Mouse (Mus musculus) E14TG2a.4 (cell line): Measurements from ENCODE around the gene Axl.

Experiments
- H3K27me3 ChIP-seq: 2 replicates; pipeline ENCODE4 v1.6.1; 2014; ENCODE audit warnings: low read length, control low read depth; ENCODE audit not compliant: insufficient read depth
- H3K36me3 ChIP-seq: 2 replicates; pipeline ENCODE4 v1.6.1; 2014; ENCODE audit warnings: low read length, control low read depth; ENCODE audit not compliant: insufficient read depth
- H3K4me1 ChIP-seq: replicated peaks from 2 replicates; pipeline ENCODE4 v1.6.1; 2014; ENCODE audit warnings: low read depth, low read length, control low read depth
- H3K4me3 ChIP-seq: replicated peaks from 2 replicates; pipeline ENCODE4 v1.5.1; 2014; ENCODE audit warnings: mild to moderate bottlenecking, low read length
- H3K9me3 ChIP-seq: 2 replicates; pipeline ENCODE4 v1.6.1; 2014; ENCODE audit warnings: low read length, control low read depth
- CTCF ChIP-seq: conservative IDR thresholded peaks from 2 replicates; pipeline ENCODE4 v1.5.1; 2014; ENCODE audit warnings: low read length
- NANOG ChIP-seq: IDR thresholded peaks from 2 replicates; pipeline ENCODE4 v1.6.1; 2014; ENCODE audit warnings: borderline replicate concordance, low read length, mixed read lengths
- POU5F1 ChIP-seq: IDR thresholded peaks from 2 replicates; pipeline ENCODE4 v1.6.1; 2014; ENCODE audit warnings: low read length, borderline replicate concordance

Gene Axl

GRCm38 (mm10) chr7:25787456-25788219 is 867 bp downstream of the Axl start:
- Histone ChIP-seq H3K27me3 (peaks cover 55% of the 10 kb centered on the region), H3K9me3 (no peaks in the 10 kb centered on the region), H3K36me3 (no peaks in the 10 kb centered on the region), H3K4me1 (peaks cover 19% of the 10 kb centered on the region), H3K4me3 (no peak overlapping the region)
- no peak for TF ChIP-seq CTCF
- no peak for TF ChIP-seq NANOG
- no peak for TF ChIP-seq POU5F1

- Histone ChIP-seq H3K4me1 (peaks cover 25% of the 10 kb centered on the region), H3K27me3 (peaks cover 55% of the 10 kb centered on the region), H3K9me3 (no peaks in the 10 kb centered on the region), H3K36me3 (no peaks in the 10 kb centered on the region), H3K4me3 (no peak overlapping the region)
- TF ChIP-seq POU5F1, result no peak
Observed at GRCm38 (mm10) chr7:25786974-25787373, 1.5 kb downstream of the Axl start.

DNA sequence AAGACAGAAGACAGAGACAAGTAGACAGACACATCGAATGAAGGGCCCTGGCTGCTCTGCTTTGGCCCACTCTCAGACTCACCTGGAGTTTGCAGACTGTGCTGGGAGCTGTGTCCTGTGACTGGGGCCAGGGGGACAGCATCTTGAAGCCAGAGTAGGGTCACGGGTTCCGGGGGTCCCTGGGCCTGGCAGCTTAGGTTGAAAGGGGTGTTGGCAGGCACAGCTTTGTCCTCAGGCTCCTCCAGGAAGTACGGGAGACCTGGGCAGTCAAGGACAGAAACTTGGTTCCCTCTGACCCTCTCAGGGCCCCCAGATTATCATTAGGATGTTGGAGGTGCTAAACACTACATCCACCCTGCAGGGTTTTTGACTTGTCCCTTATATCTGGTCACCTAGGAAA is 2.8 kb downstream of the Axl start:
- Histone ChIP-seq H3K4me3 (no peak overlapping the region), H3K9me3 (no peaks in the 10 kb centered on the region), H3K36me3 (no peaks in the 10 kb centered on the region), H3K4me1 (peaks cover 36% of the 10 kb centered on the region), H3K27me3 (peaks cover 64% of the 10 kb centered on the region)
- TF ChIP-seq NANOG (no peak), CTCF (no peak), POU5F1 (no peak)

DNA sequence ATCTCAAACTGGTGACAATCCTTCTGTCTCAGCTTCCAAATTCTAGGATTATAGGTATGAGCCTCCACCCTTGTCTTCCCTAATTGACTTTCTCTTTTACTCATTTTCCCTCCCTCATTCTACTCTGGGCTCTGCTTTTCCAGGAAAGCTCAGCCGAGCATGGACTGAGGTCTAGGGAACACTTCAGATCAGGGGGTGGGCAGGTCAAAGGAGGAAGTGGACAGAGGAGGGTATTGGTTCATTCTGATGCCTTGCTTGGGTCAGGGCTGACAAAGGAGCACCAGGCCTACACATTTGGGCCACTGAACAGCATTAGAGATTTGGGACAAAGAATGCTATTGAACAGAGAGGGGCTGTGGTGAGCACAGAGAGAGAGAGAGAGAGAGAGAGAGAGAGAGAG is 3.7 kb downstream of the Axl start:
- Histone ChIP-seq H3K9me3 (no peaks in the 10 kb centered on the region), H3K27me3 (peaks cover 62% of the 10 kb centered on the region), H3K4me3 (no peak overlapping the region), H3K36me3 (no peaks in the 10 kb centered on the region), H3K4me1 (peaks cover 46% of the 10 kb centered on the region)
- TF ChIP-seq NANOG (no peak), CTCF (no peak), POU5F1 (no peak)

- H3K36me3 ChIP-seq, result no peaks in the 10 kb centered on the region
- no peak overlapping the region for H3K4me3 ChIP-seq
- peaks cover 52% of the 10 kb centered on the region for H3K4me1 ChIP-seq
- peaks cover 53% of the 10 kb centered on the region for H3K27me3 ChIP-seq
- TF ChIP-seq NANOG, result no peak
- TF ChIP-seq CTCF, result no peak
- no peak for TF ChIP-seq POU5F1
- H3K9me3 ChIP-seq, result no peaks in the 10 kb centered on the region
Observed at GRCm38 (mm10) chr7:25783746-25784145, 4.8 kb downstream of the Axl start.

GRCm38 (mm10) chr7:25782744-25783143 is 5.8 kb downstream of the Axl start:
- Histone ChIP-seq H3K4me3 (no peak overlapping the region), H3K36me3 (no peaks in the 10 kb centered on the region), H3K4me1 (peaks cover 48% of the 10 kb centered on the region), H3K9me3 (peaks cover under 1% of the 10 kb centered on the region; the same call in 1 of the 2 replicates), H3K27me3 (peaks cover 45% of the 10 kb centered on the region)
- TF ChIP-seq CTCF, result no peak
- no peak for TF ChIP-seq POU5F1
- no peak for TF ChIP-seq NANOG

- TF ChIP-seq NANOG (no peak), POU5F1 (no peak), CTCF (no peak)
- H3K27me3 ChIP-seq, result peaks cover 38% of the 10 kb centered on the region
- H3K4me1 ChIP-seq, result peaks cover 48% of the 10 kb centered on the region
- H3K9me3 ChIP-seq, result peaks cover 7% of the 10 kb centered on the region
- H3K4me3 ChIP-seq, result peak overlapping the region; percentile 76
- no peaks in the 10 kb centered on the region for H3K36me3 ChIP-seq
Observed at GRCm38 (mm10) chr7:25781937-25782610, 6.4 kb downstream of the Axl start.

DNA sequence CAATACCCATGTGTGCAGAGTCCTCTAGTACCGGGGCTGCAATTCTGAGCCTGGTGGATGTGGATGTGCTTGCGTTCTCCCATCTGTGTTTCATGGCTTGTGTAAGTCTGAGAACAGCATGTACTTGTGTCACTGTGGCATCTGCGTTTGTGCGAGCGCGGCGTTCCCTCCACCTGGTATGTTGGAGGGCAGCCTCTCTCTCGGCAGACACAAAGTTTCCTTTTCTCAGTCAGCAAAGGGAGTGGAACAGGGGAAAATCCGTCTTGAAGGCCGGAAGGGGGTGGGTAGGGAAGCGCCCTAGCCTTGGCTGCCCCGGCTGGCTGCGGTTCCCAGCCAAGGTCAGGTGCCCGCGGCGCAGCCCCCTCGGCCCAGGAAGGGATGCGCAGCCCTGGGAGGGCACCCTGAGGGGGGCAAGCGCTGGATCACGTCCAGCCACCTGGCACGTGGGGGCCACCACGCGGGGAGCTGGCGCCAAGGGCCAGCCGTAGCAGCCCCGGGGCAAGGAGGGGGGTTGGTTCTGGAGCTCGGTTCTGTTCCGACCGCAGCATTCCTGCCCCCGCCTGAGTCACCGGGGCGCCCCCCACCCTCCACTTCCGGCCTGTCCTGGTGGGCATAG is 7.1 kb downstream of the Axl start:
- TF ChIP-seq NANOG (no peak), POU5F1 (no peak), CTCF (no peak)
- Histone ChIP-seq H3K36me3 (no peaks in the 10 kb centered on the region), H3K27me3 (peaks cover 32% of the 10 kb centered on the region), H3K4me1 (peaks cover 54% of the 10 kb centered on the region), H3K9me3 (peaks cover 8% of the 10 kb centered on the region), H3K4me3 (peak overlapping the region; percentile 76)
